Mouse (Mus musculus): ENCODE results near the gene Ier2.
"Not testable (repeated sequence)": the region's sequence is repeated elsewhere in the genome, so short reads cannot be mapped to it uniquely, and the experiment has no call there.

The Ier2 gene

DNA sequence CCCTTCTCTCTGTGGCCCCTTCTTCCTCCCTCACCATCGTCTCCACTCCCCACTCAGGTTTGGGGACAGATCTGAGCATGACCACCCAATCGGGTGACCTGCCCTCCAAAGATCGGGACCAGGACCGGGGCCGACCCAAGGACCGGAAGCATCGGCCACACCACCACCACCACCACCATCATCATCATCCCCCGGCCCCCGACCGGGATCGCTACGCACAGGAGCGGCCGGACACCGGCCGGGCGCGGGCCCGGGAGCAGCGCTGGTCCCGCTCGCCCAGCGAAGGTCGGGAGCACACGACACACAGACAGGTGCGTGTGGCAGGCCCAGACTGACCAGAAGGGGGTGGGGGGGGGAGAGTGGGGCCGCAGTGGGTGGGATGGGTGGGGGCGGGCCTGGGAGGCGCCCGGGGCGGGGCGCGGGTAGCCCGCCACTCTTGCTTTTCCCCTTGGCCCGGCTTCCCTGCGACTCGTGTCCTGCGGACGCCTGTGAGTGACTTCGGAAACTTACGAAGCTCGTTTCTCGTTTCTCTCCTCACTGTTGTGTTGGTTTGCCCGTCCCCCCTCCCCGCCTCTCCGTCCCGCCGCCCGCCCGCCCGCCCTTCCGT, 24.0 kb downstream of the Ier2 start:
- peak; percentile 61 for DNase-seq

DNA sequence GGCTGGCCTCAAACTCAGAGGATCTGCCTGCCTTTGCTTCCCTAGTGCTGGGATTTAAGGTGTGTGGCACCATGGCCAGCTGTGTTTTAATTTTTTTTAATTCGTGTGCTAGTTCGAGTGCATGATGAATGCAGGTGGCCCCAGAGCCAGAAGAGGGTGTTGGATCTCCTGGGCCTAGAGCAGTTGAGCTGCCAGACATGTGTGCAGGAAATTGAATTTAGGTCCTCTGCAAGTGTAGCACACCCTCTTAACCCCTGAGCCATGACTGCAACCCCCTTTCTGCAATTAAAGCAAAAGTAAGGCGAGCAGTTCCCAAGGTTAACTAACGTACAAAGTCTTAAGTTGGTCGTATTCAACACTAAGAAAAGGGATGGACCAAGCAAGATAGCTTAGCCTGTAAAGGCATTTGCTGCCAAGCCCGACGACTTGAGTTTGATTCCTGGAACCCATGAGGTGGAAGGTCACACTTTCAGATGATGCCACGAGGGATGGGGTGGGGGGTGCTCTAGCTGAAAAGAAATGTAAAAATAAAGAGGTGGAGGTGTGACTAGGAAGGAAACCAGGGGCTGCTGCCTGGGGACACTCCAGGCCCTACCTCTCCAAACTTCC, 24.6 kb downstream of the Ier2 start:
- DNase-seq: peak; percentile 38

DNA sequence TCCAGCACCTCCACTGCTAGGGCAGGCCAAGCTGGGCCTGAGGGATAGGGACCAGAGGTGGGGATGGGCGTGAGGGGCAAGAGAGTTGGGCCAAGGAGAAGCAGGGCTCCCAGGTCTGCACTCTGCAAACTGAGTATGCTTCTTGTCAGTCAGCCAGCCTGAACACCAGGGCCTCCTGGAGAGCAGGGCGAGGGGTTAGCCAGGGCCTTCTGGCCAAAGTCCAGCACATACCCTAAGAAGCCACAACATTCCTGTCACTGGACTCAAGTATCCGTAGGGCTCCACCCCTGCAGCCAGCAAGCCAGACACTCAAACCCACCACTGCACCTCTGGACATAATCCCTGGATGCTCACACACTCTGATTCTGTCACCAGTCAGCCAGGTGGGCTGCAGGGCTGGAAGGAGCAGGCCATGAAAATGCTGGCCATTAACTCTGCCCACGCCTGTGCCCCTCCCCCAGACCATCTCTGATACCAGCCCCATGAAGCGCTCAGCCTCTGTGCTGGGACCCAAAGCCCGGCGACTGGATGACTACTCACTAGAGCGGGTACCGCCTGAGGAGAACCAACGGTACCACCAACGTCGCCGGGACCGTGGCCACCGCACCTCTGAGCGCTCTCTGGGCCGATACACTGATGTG, 26.5 kb downstream of the Ier2 start:
- DNase-seq: peak; percentile 79

DNA sequence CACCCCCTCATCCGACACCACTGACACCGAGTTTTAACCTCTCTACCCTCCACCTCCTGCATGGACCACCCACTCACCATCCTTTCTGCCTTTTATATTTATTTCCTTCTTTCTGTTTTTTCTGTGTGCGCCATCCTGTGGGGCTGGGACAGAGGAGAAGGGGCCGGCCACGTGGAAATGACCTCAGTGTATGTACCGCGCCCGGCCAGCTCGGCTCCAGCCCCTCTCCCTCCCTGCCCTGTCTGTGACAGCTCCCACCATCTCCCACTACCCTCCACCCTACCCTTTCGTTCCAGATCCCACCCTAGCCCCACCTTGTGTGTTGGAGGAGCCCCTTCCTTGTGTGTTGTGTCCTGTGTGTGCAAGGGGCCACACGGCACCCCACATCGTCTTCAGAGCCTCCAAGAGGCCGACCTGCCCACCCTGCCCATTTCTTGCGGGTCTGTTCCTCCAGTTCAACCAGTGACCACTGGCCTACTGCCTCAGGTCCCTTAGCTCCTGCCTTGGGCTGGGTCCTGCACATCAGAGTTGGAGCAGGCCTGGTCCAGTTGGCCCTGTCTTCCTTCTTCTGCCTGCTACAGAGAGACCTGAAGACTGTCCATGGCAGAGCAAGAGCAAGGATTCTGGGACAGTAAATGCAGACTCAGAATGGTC, 27.1 kb downstream of the Ier2 start:
- DNase-seq: no peak

DNA sequence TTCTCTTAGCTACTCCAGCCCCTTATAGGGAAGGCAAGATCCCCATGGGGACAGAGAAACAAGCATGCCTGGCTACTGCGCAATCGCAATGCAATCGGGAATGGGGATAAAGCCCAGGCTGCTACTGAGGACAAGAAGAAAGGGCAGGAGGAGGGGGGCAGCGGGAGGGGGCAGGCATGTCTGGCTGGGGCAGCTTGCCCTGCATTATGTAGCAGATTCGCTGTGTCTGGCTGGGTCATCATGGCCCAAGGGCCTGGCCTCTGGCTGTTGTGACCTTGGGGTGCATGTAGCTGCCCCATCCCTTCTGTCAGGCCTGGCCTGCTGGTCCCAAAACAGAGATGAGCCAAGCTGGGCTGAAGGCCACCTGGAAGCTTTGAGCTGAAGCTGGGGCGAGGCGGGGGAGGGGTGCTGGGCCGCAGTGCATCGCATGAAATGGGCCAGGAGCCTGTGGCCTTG, 27.8 kb downstream of the Ier2 start:
- peak; percentile 53 for DNase-seq

DNA sequence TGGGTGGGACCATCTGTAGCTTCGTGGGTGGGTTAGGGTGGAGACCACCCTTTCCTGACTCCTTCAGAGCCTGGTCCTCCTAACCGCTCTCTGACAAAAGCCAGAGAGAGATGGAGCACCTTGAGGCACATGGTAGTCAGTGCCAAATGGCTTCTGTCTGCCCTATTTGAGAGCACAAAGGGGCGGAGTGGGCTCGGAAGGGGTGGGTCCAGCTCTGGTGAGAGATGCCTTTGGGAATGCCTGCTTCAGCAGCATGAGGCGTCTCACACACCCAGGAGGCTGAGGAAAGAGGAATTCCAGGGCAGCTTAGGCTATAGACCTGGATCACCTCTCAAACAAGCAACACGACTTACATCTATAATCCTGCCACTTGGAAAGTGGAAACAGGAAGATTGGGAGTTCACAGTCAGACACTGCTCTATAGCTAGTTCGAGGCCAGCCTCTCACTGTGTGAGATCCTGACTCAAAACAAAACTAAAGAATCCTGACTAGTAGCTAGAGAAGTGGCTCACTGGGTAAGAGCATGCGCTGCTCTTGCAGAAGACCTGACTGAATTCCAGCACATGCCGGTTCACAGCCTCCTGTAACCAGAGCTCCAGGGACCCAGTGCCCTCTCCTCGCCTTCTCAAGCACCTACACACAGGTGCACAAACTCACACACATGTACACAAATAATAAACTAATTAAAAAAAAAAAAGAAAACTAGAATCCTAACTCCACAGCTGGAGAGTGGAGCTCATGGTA, 28.6 kb downstream of the Ier2 start:
- no peak for DNase-seq

DNA sequence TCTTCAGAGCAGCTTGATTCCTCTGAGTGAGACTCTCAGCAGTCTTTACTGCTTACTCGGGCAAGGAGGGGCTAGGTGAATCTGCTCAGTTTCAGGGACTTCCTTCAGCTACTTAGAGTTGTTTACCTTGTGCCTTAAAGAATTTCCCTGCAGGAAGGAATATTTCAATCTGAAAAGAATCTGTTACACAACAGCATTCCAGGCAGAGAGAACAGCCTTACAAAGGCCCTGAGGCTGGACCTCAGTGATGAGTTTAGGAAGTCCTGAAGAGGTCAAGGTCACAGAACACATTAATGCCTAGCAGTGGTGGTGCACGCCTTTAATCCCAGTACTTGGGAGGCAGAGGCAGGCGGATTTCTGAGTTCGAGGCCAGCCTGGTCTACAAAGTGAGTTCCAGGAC, 30.8 kb downstream of the Ier2 start:
- DNase-seq: no peak

DNA sequence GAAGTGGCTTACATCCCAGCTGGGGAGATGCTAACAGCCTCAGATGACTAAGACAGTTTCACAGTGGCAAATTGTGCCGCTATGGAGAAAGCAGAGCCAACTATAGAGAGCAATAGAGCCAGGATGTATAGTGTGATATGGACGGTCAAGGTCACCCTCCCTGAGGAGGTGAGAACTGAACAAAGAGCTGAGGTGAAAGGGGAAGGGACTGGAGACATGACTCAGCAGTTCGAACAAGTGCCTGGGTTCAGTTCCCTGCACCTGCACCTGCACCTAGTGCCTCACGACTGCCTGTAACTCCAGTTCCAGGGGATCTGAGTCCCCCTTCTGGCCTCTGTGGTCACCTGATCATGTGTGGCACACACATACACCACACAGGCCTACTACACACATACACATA, 32.5 kb downstream of the Ier2 start:
- no peak for DNase-seq

DNA sequence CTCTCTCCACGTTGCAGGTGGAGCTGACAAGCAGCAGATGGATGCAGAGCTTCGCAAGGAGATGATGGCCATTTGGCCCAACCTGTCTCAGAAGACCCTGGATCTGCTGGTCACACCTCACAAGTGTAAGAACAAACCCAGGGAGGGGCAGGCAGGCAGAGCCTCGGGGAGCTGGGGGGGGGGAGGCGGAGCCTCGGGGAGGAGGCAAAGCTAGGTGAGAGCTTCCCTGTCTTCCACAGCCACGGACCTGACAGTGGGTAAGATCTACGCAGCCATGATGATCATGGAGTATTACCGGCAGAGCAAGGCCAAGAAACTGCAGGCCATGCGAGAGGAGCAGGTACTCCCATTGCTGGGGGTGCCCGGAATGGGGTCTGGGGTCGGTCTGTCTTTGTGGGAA, 33.1 kb downstream of the Ier2 start:
- DNase-seq: no peak

DNA sequence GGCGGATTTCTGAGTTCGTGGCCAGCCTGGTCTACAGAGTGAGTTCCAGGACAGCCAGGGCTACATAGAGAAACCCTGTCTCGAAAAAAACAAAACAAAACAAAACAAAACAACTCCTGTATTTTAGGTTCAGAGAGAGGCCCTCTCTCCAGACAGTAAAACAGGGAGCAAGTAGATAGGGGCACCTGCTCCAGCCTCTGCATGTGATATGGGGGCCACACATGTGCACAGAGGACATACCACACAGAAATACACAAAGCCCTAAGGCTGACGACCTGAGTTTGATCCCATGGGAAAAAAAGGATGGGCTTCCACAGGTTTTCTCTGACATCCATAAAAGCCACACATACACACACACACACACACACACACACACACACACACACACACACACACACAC, 39.2 kb downstream of the Ier2 start:
- not testable (repeated sequence) for DNase-seq

DNA sequence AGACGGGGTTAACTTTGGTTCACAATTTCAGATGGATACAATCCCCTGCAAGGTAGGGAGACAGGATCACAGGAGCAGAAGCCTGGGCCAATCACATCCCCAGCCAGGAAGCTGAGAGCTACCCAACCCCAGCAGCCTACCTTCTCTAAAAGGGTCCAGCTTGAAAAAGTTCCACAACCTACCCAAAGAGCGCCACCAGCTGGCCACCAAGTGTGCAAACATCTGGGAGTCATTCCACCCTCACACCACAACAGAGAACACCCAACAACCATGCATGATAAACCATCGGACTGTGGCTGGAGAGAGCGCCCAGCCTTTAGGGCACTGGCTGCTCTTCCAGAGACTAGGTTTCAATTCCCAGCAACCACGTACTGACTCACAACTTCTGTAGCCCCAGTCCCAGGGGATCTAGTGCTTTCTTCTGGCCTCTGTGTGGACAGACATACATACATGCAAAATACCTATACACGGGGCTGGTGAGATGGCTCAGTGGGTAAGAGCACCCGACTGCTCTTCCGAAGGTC, 41.5 kb downstream of the Ier2 start:
- no peak for DNase-seq

DNA sequence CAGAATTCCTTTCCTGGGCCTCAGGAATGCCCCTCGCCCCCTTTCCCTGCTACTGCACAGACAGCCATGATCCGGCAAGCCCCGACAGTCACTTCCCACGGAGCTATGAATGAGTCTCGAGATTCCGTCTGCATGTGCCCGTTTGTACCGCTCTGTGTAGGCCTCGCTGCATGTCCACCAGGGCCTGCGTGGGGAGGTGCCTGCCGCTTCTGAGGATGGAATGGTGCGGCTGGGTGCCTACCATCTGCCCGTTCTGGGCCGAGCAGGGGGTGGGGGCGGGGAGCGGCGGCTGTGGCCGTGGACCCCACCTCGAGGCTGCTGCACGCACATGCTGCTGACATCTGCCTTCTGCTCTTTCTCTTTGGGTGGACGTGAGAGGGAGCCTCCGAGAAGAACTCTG, 45.6 kb downstream of the Ier2 start:
- DNase-seq: no peak

DNA sequence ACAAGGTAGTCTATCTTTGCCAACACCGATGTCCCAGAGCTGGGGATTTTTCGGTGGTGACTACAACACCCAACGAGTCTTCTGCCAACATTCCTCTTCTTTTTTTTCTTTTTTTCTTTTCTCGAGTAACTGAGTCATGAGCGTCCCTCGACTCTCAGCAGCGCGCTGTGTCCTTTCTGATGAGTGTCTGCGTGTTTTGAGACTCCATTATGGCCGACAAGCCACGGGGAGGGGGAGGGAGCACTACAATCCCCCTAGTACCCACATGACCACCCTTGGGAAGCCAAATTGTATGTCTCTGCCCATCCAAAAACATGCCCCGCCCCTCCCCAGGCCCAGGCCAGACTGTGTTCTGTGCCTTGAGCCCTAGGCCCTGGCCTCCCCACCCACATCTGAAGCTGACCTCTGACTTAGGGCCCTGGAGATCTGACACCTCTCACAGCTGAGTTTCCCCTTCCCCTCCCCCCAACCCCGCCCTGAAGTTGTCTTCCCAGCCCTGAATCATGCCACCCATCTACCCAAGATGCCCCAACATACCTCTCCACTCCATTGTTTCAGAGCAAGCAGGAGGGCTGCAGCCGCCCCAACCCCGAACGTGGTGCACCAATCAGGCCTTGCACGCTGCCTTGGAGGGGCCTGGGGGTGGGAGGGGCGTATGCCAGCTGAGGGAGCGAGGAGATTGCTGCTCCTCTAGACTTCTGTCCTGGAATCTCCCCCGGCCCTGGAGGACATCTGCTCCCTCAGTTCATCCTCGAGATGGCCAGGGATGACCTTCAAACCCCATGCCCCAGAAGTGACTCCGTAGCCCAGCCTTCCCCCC, 46.8 kb downstream of the Ier2 start:
- DNase-seq: no peak

DNA sequence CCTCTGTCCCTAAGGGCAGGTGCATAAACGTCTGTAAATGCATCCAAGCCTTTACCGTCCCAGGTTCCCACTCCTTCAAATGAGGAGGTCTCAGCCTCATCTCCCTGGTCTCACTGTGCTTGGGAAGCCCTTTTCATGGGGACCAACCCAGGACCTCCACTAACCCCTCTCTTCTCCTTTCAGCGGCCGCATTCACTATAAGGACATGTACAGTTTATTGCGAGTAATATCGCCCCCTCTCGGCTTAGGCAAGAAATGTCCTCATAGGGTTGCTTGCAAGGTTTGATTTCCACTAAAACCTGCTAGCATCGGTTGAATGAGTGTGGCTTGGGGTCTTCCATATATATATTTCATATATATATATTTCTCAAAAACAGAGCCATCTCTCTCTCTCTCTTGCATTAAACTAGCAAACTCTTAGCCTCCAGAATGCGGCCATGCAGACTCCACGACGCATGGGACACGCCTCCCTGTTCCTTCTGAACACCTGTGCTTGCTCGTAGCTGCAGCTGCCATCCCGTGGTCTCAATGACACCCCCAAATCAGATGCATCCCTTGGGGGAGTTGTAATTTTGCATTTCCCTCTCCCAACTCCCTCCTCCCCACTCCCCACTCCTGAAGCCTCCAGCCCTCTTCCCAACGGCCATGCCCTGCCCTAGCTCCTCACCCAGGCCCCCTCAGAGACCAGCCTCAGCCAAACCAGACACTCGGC, 48.0 kb downstream of the Ier2 start:
- DNase-seq: peak; percentile 44
